Mouse (Mus musculus): ENCODE results near the gene Gm4836. TPM values are rescaled to one million over a fixed set of nuclear protein-coding genes. Genes with fewer than 3 reads are reported as not detected.
"Not testable (repeated sequence)": the region's sequence is repeated elsewhere in the genome, so short reads cannot be mapped to it uniquely, and the experiment has no call there.

The Gm4836 gene
- not detected in 2 replicates for polyA plus RNA-seq (2014; fragmentation: Nextera tagmentation; extraction: Ambion mirVana)

DNA sequence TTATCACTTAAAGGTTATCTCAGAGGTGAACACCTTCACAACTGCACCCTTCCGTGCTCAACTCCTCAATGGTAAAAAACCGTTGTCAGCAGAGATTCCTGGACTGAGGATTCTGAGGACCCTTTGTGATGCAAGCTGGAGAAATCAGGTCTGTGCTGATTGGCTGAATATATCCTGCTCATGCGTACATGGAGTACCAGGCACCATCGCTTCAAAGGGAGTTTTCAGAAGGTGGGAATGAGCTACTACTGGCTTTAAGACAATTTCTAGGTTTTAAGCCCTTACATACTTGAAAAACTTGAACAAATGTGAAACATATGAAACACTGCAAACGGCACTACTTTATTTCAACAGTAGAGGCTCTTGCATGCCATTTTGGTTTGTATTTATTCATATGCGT, at the start of gene Gm4836:
Gene Gm4836, minus strand, starts transcription at position 101 of the 400 bp plus-strand sequence.
- H3K4me3 ChIP-seq (ENCODE audit: low read depth, low read length); DNase-seq (ENCODE audit: low spot score); H3K9ac ChIP-seq (ENCODE audit: low read depth, low read length); H3K36me3 ChIP-seq (ENCODE audit: control insufficient read depth, insufficient read depth, low read length); H3K9me3 ChIP-seq (ENCODE audit: control insufficient read depth, low read length); H3K4me1 ChIP-seq (ENCODE audit: control insufficient read depth, insufficient read depth, low read length); H3K27me3 ChIP-seq (replicated peaks; ENCODE audit: control insufficient read depth, insufficient read depth, low read length); ATAC-seq (ENCODE audit: low read depth); H3K27ac ChIP-seq (replicated peaks; ENCODE audit: low read depth, low read length); H3K4me2 ChIP-seq (ENCODE audit: low read depth, low read length): not testable (repeated sequence)
- WGBS = no CpG with 5 or more reads among the region's 6 CpGs

All from embryonic facial prominence, embryonic 14.5 days (tissue).